Mouse (Mus musculus): ENCODE data around the gene 2200002D01Rik.
"Not testable (repeated sequence)": the region's sequence is repeated elsewhere in the genome, so short reads cannot be mapped to it uniquely, and the experiment has no call there.

The 2200002D01Rik gene

DNA sequence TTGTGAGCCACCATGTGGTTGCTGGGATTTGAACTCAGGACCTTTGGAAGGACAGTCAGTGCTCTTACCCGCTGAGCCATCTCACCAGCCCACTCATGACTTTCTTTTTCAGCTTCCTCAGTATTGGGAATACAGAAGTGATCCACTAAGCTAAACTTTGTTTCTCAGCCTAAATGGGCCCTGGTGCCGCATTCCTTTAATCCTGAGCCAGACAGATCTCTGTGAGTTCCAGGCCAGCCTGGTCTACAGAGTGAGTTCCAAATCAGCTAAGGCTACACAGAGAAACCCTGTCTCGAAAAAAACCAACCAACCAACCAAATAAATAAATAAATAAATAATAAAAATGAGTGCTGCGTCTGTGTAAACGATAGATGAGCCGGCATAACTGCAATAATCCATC is 10.7 kb downstream of the 2200002D01Rik start:
- peak in 1 of 2 experiments; percentile 14 for DNase-seq (ENCODE audit: low spot score in 2 of 2)

DNA sequence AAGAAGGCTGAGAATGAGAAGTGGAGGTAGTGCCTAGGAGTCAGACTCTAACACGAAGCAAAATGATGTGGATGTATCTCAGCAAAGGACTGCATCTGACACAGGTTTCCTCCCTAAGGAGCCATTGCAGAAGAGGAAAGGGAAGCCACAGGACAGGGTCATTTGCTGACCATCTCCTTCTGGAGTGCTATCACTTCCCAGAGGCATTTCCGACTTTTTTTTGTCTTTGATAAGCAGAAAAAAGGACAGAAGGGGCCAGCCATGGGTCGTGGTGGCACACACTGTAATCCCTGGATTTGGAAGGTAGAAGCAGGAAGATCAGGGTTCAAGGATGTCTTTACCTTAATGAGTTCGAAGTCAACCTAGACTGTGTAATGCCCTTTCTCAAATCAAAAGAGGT is 11.7 kb downstream of the 2200002D01Rik start:
- no peak for DNase-seq (ENCODE audit: low spot score in 2 of 2)

DNA sequence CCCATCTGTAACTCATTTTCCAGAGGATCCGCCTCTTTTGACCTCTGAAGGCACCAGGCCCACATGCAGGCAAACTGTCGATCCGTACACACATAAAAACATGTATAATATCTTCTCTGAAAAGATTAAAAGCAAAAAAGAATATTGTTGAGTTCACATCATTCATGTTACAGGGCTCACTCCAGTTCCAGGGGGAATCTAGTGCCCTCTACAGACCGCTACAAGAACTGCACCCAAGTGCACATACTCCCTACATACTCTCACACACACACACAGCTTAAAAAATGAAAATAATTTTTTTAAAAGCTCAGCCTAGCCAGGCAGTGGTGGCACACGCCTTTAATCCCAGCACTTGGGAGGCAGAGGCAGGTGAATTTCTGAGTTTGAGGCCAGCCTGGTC is 13.6 kb downstream of the 2200002D01Rik start:
- peak in 1 of 2 experiments; percentile 48 for DNase-seq (ENCODE audit: low spot score in 2 of 2)

DNA sequence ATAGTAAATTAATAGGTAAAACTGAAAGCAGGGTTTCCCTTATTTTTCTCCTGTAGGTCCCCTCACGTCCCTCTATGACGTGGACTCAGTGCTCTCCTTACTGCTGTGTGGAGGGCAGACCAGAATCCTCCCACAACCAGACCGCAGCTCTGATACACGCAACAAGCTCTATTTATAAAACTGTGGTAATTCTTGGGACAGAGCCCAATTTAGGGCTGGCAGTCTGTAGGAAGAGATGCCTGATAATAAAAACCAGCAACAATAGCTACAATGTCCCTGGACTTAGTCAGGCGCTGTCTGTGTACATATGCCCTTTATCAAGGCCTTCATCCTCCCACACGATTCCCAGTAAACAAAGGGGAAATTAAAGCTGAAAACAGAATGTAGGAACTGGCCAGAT is 14.5 kb downstream of the 2200002D01Rik start:
- DNase-seq (ENCODE audit: low spot score in 2 of 2): no peak

DNA sequence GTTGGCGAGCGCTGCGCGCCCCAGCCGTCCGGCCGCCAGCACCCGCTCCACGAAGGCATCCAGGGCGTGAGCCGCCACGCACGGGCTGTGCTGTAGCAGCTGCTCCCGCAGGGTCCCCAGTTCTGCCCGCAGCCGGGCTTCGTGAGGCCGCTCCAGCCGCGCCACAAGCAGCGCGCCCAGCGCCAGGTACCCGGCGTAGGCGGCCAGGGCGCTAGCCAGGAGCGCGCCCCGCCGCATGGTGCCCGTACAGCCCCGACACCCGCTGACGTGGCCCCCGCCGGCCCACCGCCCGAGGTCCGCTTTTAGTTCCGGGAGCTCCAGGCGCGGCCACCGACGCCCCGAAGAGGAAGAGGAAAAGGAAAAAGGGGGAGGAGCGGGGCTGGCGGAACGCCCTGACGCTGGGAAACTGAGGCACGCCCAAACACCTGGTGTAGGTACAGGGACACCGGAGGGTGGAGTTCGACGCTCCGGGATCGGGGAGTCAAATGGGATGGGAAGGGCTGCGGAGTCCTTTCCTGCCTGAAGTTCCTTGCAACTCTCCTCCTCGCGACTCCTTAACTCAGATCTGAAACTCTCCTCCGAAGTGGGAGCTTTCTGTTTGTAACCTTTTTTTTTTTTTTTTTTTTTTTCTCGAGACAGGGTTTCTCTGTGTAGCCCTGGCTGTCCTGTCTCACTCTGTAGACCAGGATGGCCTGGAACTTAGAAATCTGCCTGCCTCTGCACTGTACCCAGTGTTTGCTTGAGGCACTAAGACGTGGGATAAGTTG is 15.8 kb downstream of the 2200002D01Rik start, which contains the start of gene Kcnk6:
TSS of gene Kcnk6 (minus strand) at position 269 of the 767 bp plus-strand sequence.
- peak; percentile 25 to 48 for DNase-seq (ENCODE audit: low spot score in 2 of 2)

DNA sequence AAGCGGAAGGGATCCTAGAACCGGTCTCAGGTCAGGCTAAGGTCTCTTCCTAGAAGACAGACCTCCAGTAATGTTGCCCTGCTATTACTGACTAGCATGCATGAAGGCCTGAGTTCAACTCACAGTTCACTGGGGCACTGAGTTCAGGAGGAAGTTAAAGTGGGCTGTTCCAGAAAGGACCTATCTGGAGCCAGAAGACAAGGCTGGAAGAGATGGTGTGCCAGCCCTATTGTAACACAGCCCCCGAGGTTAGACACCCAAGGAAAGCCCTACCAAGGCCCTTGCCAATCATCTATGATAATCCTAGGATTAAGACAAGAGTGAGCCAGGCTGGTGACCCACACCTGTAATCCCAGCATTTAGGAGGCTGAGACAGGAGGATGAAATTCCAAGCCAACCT is 16.7 kb downstream of the 2200002D01Rik start:
- no peak for DNase-seq (ENCODE audit: low spot score in 2 of 2)

DNA sequence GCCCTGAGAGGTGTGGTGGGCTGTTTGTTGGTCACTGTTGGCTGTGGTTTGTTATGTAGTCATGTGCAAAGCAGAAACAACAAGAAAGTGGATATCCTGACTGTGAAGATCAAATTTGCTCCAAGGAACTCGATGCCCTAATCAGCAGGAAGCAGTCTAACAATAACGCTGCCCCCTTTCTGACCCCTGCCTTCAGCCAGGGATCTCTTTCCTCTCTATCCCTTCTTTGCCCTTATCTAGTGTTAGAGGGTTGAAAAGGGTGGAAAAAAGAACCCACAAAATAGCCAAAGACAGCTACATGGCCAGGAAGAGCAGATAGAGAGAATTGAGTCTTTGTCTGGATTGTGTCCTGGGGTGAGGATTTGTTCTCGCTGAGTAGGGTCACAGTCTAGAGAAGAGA is 17.7 kb downstream of the 2200002D01Rik start:
- no peak for DNase-seq (ENCODE audit: low spot score in 2 of 2)

DNA sequence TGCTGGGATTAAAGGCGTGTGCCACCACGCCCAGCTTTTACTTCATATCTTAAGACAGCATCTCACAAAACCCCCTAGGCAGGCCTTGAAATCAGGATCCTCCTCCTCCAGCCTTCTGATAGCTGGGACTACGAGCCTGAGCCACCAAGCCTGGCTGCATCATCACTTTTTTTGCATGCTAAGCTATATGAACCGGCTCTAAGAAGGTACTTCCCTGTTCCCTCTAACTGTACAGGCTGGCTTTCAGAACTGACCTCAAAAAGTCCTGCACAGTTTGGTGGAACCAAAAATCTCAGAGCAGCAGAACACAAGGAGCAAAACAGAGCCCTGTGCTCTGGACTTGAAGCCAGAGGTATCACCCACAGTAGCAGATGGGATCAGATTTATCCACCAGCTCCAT is 20.1 kb downstream of the 2200002D01Rik start:
- DNase-seq (ENCODE audit: low spot score in 2 of 2): no peak

DNA sequence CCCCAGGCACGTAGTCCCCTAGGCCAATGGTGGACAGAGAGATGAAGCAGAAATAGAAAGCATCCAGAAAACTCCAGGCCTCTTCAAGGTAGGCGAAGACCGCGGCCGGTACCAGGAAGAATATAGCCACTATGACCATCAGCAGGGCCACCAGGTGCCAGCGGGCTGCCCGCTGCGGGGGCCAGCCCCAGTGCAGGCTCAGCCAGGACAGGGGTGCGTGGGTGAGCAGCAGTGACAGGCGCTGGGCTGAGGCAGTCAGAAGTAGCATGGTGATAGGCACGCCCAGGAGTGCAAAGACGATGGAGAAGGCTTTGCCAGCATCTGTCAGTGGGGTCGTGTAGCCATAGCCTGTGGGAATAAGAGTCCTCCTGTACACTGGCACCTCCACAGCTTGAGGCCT is 22.7 kb downstream of the 2200002D01Rik start:
- DNase-seq (ENCODE audit: low spot score in 2 of 2): no peak

DNA sequence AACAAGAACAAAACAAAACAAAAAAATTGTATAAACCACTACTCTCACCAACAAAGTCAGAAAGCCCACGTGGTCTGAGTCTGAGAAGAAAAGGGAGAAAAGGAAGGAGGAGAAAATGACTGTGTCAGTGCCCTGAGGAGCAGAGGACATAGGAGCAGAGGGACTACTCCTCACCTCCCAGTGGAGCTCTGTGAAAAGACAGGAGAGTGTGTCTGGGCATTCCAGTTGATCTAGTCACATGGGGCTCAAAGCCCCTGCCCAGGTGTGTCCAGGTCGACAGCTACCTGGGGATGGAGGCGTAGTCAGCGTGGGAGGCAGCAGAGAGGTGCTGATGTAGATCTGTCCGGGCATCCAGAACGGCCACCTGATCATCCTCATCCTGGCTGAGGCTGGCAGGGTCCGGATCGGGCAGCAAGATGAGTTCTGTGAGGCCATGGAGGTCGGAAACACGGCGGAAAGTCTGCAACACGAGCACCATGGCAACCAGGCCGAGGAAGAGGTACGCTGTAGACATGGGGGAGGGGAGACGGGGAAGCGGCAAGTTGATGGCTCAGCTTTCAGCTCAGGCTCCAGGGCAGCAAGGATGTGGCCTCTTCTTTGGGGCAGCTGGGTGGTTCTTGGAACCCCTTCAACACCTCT is 23.4 kb downstream of the 2200002D01Rik start:
- DNase-seq (ENCODE audit: low spot score in 2 of 2): no peak

DNA sequence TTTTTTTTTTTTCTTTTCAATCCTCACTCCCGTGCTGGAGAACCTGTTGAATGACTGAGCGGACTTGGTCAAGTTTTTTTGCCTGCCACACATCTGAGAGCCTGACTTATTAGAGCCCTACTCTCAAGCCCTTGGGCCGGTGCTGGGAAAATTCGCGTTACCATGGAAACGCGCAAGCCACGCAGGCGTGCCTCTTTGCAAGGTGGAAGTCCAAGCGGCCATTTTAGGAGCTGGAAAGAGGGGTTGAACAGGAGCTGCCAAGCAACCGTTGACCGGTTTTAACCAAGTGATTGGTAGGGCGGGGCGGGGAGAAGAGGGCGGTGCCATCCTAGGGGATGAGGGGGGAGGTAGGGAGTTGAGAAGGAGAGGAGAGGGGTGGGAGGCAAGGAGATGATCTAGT is 33.4 kb downstream of the 2200002D01Rik start:
- DNase-seq (ENCODE audit: low spot score in 2 of 2): no peak

DNA sequence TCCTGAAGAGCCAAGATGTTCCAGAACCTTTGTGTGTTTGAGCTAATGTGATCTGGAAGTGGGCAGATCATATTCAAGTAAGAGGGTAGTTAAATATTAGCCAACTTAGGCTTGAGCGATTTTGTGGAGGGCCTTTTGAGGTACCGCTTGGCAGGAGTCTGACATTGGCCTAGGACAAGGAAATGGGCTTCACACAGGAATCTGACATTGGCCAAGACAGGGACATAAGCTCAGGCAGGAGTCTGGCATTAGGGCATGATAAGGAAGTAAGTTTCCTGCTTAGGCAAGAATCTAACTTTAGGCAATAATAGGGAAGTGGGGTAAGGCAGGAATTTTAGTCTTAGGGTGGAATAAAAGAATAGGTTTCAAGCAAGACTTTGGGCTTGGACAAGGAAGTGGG is 34.0 kb downstream of the 2200002D01Rik start:
- DNase-seq (ENCODE audit: low spot score in 2 of 2): no peak

DNA sequence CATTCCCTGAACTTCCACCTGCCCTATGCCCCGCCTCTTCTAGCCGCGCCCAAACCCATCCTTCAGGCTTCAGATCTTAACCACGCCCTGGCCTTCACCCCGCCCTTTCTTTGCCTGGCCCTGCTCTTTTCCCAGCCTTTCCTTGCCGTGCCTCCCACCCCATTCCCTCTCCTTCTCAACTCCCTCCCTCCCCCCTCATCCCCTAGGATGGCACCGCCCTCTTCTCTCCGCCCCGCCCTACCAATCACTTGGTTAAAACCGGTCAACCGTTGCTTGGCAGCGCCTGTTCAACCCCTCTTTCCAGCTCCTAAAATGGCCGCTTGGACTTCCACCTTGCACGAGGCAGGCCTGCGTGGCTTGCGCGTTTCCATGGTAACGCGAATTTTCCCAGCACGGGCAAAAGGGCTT is 34.6 kb downstream of the 2200002D01Rik start, which contains the start of gene Catsperg1:
TSS of gene Catsperg1 (minus strand) at position 361 of the 408 bp plus-strand sequence.
- no peak for DNase-seq (ENCODE audit: low spot score in 2 of 2)

DNA sequence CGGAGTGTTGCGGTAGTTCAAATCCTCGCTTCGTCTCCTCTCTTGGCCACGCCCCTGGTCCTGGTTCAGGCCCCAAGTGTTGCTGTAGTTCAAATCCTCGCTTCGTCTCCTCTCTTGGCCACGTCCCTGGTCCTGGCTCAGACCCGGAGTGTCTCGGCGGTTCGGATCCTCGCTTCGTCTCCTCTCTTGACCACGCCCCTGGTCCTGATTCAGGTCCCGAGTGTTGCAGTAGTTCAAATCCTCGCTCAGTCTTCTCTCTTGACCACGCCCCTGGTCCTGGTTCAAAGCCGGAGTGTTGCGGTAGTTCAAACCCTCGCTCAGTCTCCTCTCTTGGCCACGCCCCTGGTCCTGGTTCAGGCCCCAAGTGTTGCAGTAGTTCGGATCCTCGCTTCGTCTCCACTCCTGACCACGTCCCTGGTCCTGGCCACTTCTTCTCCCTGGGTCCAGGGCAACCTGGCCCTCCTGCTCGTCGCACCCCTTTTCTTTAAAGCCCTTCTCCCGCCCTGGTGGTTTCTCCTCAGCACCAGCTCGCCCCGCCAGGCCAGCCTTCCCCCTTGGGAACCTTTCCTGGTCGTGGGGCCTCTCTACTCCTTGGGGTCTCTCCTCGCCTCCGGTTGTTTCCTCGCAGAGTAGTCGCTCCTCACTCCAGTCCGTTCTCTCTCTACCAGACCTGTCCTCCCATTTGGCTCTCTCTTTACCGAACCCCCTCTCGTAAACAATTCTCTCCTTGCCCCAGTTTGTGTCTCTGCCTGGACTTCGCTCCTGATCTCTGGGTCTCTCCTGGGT is 35.3 kb downstream of the 2200002D01Rik start:
- not testable (repeated sequence) for DNase-seq (ENCODE audit: low spot score in 2 of 2)

DNA sequence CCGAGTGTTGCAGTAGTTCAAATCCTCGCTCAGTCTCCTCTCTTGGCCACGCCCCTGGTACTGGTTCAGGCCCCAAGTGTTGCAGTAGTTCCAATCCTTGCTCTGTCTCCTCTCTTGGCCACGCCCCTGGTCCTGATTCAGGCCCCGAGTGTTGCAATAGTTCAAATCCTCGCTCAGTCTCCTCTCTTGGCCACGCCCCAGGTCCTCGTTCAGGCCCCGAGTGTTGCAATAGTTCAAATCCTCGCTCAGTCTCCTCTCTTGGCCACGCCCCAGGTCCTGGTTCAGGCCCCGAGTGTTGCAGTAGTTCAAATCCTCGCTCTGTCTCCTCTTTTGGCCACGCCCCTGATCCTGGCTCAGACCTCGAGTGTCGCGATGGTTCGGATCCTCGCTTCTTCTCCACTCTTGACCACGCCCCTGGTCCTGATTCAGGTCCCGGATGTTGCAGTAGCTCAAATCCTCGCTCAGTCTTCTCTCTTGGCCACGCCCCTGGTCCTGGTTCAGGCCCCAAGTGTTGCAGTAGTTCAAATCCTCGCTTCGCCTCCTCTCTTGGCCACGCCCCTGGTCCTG is 36.0 kb downstream of the 2200002D01Rik start:
- no peak for DNase-seq (ENCODE audit: low spot score in 2 of 2)

DNA sequence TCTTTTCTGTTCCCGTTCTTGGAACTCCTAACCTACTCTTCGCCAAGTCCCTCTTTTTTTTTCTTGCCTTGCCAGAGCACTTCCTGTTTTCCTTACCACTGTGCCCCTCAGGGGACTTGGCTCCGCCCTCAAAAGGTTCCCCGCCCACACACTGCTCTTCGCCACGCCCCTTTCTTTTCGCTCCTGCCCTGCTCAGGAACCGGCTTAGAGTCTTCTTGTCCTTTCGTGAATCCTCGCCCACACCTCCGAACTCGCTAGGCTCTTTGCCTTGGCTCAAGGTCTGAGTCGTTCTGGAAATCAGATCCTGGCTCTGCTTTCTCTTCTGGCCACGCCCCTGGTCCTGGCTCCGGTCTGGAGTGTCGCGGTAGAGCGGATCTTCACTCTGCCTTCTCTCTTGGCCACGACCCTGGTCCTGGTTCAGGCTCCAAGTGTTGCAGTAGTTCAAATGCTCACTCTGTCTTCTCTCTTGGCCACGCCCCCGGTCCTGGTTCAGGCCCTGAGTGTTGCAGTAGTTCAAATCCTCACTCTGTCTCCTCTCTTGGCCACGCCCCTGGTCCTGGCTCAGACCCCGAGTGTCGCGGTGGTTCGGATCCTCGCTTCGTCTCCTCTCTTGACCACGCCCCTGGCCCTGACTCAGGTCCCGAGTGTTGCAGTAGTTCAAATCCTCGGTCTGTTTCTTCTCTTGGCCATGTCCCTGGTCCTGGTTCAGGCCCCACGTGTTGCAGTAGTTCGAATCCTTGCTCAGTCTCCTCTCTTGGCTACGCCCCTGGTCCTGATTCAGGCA is 36.7 kb downstream of the 2200002D01Rik start:
- peak; percentile 69 to 87 for DNase-seq (ENCODE audit: low spot score in 2 of 2)

DNA sequence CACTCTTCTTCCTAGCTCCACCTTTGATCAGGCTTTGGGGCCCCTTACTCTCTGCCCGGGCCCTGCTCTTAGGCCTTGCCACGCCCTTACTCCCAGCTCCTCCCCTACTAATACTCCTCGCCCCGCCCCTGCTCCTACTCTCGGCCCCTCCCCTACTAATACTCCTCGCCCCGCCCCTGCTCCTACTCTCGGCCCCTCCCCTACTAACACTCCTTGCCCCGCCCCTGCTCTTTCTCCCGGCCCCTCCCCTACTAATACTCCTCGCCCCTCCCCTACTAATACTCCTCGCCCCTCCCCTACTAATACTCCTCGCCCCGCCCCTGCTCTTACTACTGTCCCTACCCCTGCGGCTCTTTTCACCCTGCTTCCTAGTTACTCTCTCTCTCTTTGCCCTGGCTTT is 37.3 kb downstream of the 2200002D01Rik start:
- peak in 1 of 2 experiments; percentile 69 for DNase-seq (ENCODE audit: low spot score in 2 of 2)

DNA sequence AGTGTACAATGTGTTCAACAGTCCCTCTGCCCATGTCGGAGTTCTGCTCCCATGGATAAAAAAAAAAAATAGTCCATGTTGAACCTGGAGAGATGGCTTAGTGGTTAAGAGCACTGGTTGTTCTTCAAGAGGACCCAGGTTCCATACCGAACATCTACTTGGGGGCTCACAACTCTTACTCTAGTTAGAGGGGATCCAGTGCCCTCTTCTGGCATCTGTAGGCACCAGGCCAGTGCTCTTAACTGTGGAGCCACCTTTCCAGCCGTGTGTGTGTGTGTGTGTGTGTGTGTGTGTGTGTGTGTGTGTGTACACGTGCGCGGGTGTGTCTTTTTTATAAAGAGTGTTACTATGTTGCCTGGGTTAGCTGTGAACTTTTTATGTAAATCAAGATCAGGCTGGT is 45.7 kb downstream of the 2200002D01Rik start:
- no peak for DNase-seq (ENCODE audit: low spot score in 2 of 2)

All from spleen, postnatal 10 days (tissue).